Mouse (Mus musculus) heart, embryonic 12.5 days (tissue): ENCODE measurements around the gene 1700017B05Rik. TPM values are rescaled to one million over a fixed set of nuclear protein-coding genes. Genes with fewer than 3 reads are reported as not detected.
A peak's percentile ranks its signal among the peaks of the same experiment; 100 is the strongest.

Experiments
- ATAC-seq: fragments of 200-750 bp; cut with Nextera tagmentation; 2 replicates; pipeline ENCODE4 v1.8.0; 2017; ENCODE audit warnings: moderate TSS enrichment, moderate library complexity; ENCODE audit not compliant: insufficient number of reproducible peaks, low FRiP score
- H3K27ac ChIP-seq: fragments of 300-500 bp; sonication (generic); 2 replicates; pipeline ENCODE4 v1.5.1; 2016; ENCODE audit warnings: mild to moderate bottlenecking, moderate library complexity; ENCODE audit not compliant: poor library complexity, severe bottlenecking
- H3K27me3 ChIP-seq: fragments of 300-500 bp; sonication (generic); replicated peaks from 2 replicates; pipeline ENCODE4 v1.6.1; 2016; ENCODE audit warnings: mild to moderate bottlenecking, moderate library complexity
- H3K36me3 ChIP-seq: fragments of 300-500 bp; sonication (generic); 2 replicates; pipeline ENCODE4 v1.6.1; 2016; ENCODE audit warnings: mild to moderate bottlenecking, moderate library complexity
- H3K4me1 ChIP-seq: fragments of 300-500 bp; sonication (generic); replicated peaks from 2 replicates; pipeline ENCODE4 v1.6.1; 2016; ENCODE audit warnings: mild to moderate bottlenecking
- H3K4me2 ChIP-seq: fragments of 300-500 bp; sonication (generic); 2 replicates; pipeline ENCODE4 v1.6.1; 2016; ENCODE audit warnings: mild to moderate bottlenecking, moderate library complexity
- H3K4me3 ChIP-seq: fragments of 300-500 bp; sonication (generic); 2 replicates; pipeline ENCODE4 v1.5.1; 2016; ENCODE audit warnings: mild to moderate bottlenecking
- H3K9ac ChIP-seq: fragments of 300-500 bp; sonication (generic); 2 replicates; pipeline ENCODE4 v1.6.1; 2016; ENCODE audit warnings: mild to moderate bottlenecking, moderate library complexity
- H3K9me3 ChIP-seq: fragments of 300-500 bp; sonication (generic); replicated peaks from 2 replicates; pipeline ENCODE4 v1.6.1; 2016; ENCODE audit warnings: mild to moderate bottlenecking, moderate library complexity
- WGBS: fragments of 180-500 bp; shearing (Covaris S2); methylation state at CpG from one replicate; pipeline ENCODE4 v1.1.7; 2016; 5-methylcytosine and 5-hydroxymethylcytosine counted together
- polyA plus RNA-seq: library from polyadenylated mRNA; unstranded; fragments of >200 nt; fragmentation: Nextera tagmentation; extraction: Ambion mirVana; gene quantifications from 2 replicates; pipeline ENCODE4 v1.2.1, GENCODE M21; 2016

1700017B05Rik gene
- polyA plus RNA-seq, 1 experiment from 2014 or later: 17.4 TPM

DNA sequence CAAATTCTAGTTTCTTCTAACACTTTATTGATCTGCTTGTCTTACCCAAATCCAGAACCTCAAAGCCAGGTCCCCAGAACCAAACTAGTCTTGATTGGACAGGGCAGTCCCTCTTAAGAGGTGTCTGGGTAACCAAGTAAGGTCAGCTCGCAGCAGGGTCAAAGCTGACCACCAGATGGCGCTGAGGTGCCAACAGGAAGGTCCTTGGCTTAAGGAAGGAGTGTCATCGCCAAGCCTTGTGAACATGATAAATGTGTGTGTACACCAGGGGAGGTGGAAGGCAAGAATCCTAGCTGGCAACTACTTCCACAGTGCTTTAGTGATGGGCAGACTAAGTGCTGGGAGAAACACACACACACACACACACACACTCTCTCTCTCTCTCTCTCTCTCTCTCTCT is 2.7 kb downstream of the 1700017B05Rik start:
- Histone ChIP-seq H3K27ac (no peak overlapping the region), H3K36me3 (peaks cover 37% of the 10 kb centered on the region), H3K9me3 (no peaks in the 10 kb centered on the region), H3K4me1 (peaks cover 30% of the 10 kb centered on the region), H3K9ac (no peak overlapping the region), H3K4me3 (no peak overlapping the region), H3K27me3 (no peaks in the 10 kb centered on the region), H3K4me2 (peak overlapping the region; percentile 91; the same call in 1 of the 2 replicates)
- ATAC-seq: no peak
- WGBS: 1% methylated on average over 3 of the region's 3 CpGs

- no peak for ATAC-seq
Observed at GRCm38 (mm10) chr9:57257627-57258026, 4.8 kb downstream of the 1700017B05Rik start.

GRCm38 (mm10) chr9:57256861-57257260 is 5.6 kb downstream of the 1700017B05Rik start:
- Histone ChIP-seq H3K27me3 (no peaks in the 10 kb centered on the region), H3K27ac (no peak overlapping the region), H3K36me3 (peaks cover 66% of the 10 kb centered on the region), H3K9ac (no peak overlapping the region), H3K4me3 (no peak overlapping the region), H3K9me3 (no peaks in the 10 kb centered on the region), H3K4me2 (no peak overlapping the region), H3K4me1 (peaks cover 36% of the 10 kb centered on the region)
- 94% methylated on average over 11 of the region's 11 CpGs for WGBS
- no peak for ATAC-seq

More at GRCm38 (mm10) chr9:57257627-57258026, 4.8 kb downstream of the 1700017B05Rik start:
- no peaks in the 10 kb centered on the region for H3K9me3 ChIP-seq
- H3K4me2 ChIP-seq: no peak overlapping the region
- 93% methylated on average over 9 of the region's 9 CpGs for WGBS
- no peak overlapping the region for H3K9ac ChIP-seq
- H3K27ac ChIP-seq: no peak overlapping the region
- peaks cover 36% of the 10 kb centered on the region for H3K4me1 ChIP-seq
- H3K27me3 ChIP-seq: no peaks in the 10 kb centered on the region
- H3K36me3 ChIP-seq: peaks cover 59% of the 10 kb centered on the region
- no peak overlapping the region for H3K4me3 ChIP-seq

- Histone ChIP-seq H3K27ac (no peak overlapping the region), H3K9me3 (no peaks in the 10 kb centered on the region), H3K4me3 (no peak overlapping the region), H3K4me1 (peaks cover 33% of the 10 kb centered on the region), H3K36me3 (peaks cover 71% of the 10 kb centered on the region), H3K9ac (no peak overlapping the region), H3K4me2 (no peak overlapping the region), H3K27me3 (no peaks in the 10 kb centered on the region)
- WGBS: 95% methylated on average over 20 of the region's 20 CpGs
- no peak for ATAC-seq
Observed at GRCm38 (mm10) chr9:57256309-57256708, 6.1 kb downstream of the 1700017B05Rik start.

DNA sequence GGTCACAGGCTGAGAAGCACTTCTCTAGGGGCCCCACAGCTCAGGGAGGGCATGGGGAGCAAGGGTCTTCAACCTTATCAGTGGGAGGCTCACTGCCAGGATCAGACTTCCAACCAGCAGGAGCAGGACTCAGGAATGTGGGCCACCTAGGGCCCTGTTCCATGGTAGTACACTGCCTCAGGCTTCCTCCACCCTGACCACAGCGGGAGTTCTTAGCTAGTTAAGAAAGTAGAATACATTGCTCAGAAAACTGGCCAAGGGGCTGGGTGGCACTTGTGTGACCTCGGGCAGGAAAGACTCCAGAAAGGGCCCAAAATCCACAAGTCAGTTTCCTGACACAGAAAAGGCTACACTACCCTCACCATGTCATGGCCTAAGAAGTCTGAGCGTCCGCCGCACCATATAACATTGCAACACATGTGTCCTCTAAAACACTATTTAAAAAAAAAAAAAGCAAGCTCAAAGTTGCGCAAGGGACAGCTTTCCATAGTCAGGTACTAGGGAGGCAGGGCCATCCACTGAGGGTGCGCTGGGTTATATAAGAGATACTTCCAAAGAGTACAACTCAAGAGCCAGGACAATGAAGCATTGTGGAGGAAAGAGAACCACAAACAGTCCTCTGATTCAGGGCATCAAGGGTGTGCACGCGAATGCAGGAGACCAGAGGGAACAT is 7.5 kb downstream of the 1700017B05Rik start:
- Histone ChIP-seq H3K4me2 (no peak overlapping the region), H3K4me3 (no peak overlapping the region), H3K36me3 (peaks cover 75% of the 10 kb centered on the region), H3K27me3 (no peaks in the 10 kb centered on the region), H3K27ac (no peak overlapping the region), H3K9me3 (no peaks in the 10 kb centered on the region), H3K9ac (peak overlapping the region; percentile 6; the same call in 1 of the 2 replicates), H3K4me1 (peaks cover 24% of the 10 kb centered on the region)
- 82% methylated on average over 9 of the region's 9 CpGs for WGBS
- ATAC-seq: no peak

DNA sequence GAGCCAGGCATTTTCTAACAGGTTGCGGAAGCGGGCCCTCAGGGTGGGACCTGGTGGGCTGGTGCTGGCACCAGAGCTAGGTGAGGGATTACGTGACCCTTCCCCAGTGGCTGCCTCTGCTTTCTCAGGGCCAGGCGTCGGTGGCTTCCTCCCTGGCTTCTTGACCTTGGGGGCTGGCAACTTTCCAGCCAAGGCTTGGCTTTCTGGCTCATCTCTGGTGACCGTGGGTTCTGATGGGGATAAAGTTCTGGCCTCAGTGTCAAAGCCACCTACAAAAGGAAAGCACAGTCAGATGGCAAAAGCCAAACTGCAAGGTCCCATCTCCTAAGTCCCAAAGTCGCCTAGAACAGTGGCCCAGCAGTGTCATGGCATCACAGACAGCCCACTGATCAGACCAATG is 8.4 kb downstream of the 1700017B05Rik start:
- WGBS: 79% methylated on average over 7 of the region's 7 CpGs
- Histone ChIP-seq H3K36me3 (peaks cover 75% of the 10 kb centered on the region), H3K27ac (no peak overlapping the region), H3K9ac (no peak overlapping the region), H3K9me3 (no peaks in the 10 kb centered on the region), H3K27me3 (no peaks in the 10 kb centered on the region), H3K4me1 (peaks cover 20% of the 10 kb centered on the region), H3K4me2 (no peak overlapping the region), H3K4me3 (no peak overlapping the region)
- ATAC-seq: no peak

GRCm38 (mm10) chr9:57251139-57251538 is 11.3 kb downstream of the 1700017B05Rik start:
- no peak overlapping the region for H3K27ac ChIP-seq
- ATAC-seq: no peak
- no peaks in the 10 kb centered on the region for H3K9me3 ChIP-seq
- peaks cover 47% of the 10 kb centered on the region for H3K36me3 ChIP-seq
- no peak overlapping the region for H3K9ac ChIP-seq
- H3K4me1 ChIP-seq: peaks cover 36% of the 10 kb centered on the region
- no peak overlapping the region for H3K4me2 ChIP-seq
- no peaks in the 10 kb centered on the region for H3K27me3 ChIP-seq
- 82% methylated on average over 2 of the region's 2 CpGs for WGBS
- H3K4me3 ChIP-seq: no peak overlapping the region

- Histone ChIP-seq H3K27me3 (0 out of 2 replicates have a peak, but pooled peaks cover 3% of the 10 kb centered on the region), H3K27ac (no peak overlapping the region), H3K4me2 (no peak overlapping the region), H3K36me3 (peaks cover 40% of the 10 kb centered on the region), H3K9me3 (no peaks in the 10 kb centered on the region), H3K9ac (no peak overlapping the region), H3K4me3 (no peak overlapping the region), H3K4me1 (peaks cover 33% of the 10 kb centered on the region)
- no peak for ATAC-seq
- WGBS: 90% methylated on average over 4 of the region's 4 CpGs
Observed at GRCm38 (mm10) chr9:57250026-57250425, 12.4 kb downstream of the 1700017B05Rik start.

DNA sequence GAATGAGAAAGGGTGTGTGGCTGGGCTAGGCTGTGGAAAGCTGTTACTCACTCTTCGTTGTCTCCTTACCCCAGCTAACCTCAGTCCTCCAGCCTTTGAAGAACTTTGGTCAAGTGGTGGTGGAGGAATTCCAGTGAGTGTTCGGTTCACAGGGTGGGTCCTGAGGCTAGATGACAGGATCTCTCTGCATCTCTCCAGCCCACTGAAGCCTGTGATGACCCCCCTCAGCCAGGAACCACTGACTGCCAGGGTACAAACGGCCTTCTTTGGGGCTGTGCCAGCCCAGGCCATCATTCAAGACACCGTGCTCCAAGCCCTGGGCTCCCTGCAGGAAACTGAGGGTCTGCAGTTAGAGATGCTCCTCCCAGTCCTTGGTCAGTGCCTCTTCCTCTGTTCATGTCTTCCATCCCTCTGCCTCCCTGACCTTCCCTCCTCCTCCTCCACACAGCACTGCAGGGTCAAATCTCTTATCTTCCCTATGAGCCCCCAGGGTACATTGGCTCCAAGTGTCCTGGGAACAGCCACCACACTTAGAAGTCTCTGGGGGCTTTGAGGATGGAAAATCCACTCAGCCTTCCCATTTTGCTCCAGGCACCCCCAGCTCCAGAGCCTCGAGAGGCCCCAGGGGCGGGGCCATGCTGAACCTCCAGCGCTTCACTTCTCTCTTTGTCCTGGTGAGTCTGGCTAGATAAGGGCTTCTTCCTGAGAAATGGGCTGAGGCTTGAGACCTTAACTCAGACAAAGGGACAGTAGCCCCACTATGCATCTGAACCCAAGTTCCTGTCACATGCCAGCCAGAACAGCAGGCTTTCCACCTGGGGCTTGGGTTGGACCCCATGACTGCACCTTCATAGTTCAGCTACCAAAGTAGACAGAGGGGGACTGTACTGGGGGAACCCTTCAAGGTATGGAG is 14.1 kb downstream of the 1700017B05Rik start:
- Histone ChIP-seq H3K27me3 (0 out of 2 replicates have a peak, but pooled peaks cover 3% of the 10 kb centered on the region), H3K4me2 (no peak overlapping the region), H3K4me1 (peaks cover 26% of the 10 kb centered on the region), H3K9me3 (no peaks in the 10 kb centered on the region), H3K4me3 (no peak overlapping the region), H3K9ac (no peak overlapping the region), H3K36me3 (peaks cover 23% of the 10 kb centered on the region), H3K27ac (no peak overlapping the region)
- no peak for ATAC-seq
- 42% methylated on average over 7 of the region's 7 CpGs for WGBS

DNA sequence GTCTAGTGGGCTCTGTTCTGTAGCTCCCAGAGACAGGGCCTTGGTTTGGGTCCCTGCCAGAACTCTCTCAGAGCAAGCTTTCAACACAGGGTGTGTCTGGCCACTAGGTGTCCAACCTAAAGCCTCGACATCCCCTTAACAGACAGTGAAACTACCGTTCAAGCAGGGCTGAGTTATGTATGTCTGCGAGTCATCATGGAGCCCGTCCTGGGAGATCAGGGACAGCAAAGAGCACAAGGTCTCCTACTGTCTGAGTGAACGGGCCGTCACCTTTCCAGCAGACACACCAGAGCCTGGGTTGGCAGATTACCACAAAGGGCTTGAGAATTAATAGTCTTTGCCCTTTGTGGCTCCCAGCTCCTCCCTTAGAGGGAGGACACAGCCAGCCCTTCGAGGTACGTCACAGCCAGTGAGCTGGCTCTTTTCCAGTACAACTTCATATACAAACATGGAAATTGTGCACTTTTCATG is 15.2 kb downstream of the 1700017B05Rik start:
- H3K9ac ChIP-seq: no peak overlapping the region
- H3K4me3 ChIP-seq: no peak overlapping the region
- no peak for ATAC-seq
- H3K4me1 ChIP-seq: peaks cover 26% of the 10 kb centered on the region
- H3K4me2 ChIP-seq: no peak overlapping the region
- no peaks in the 10 kb centered on the region for H3K9me3 ChIP-seq
- H3K27ac ChIP-seq: no peak overlapping the region
- H3K36me3 ChIP-seq: peaks cover 13% of the 10 kb centered on the region
- H3K27me3 ChIP-seq: 0 out of 2 replicates have a peak, but pooled peaks cover 3% of the 10 kb centered on the region
- WGBS: 56% methylated on average over 8 of the region's 8 CpGs

DNA sequence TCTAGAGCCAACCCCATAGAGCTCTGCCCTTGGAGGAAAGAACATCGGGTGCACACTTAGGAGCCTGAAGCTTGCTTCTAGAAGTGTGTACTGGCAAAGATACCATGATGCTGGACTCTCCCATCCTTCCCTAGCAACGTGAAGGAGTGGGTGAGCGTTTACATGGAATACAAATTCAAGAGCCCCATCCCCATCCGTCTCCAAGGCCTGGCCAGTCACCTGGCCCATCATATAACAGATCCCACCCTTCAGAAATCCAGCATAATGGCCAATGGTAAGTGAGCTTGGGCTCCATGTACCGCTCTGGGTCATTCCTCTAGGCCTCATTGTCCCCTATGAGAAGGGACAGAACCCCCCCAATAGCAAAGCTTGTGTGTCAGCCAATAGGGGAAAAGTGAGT is 15.9 kb downstream of the 1700017B05Rik start:
- WGBS: 88% methylated on average over 5 of the region's 5 CpGs
- Histone ChIP-seq H3K9ac (no peak overlapping the region), H3K9me3 (no peaks in the 10 kb centered on the region), H3K27me3 (peaks cover 3% of the 10 kb centered on the region; the same call in 1 of the 2 replicates), H3K4me1 (peaks cover 26% of the 10 kb centered on the region), H3K4me3 (no peak overlapping the region), H3K4me2 (no peak overlapping the region), H3K27ac (no peak overlapping the region), H3K36me3 (peaks cover 5% of the 10 kb centered on the region; the same call in 1 of the 2 replicates)
- no peak for ATAC-seq
